Mouse (Mus musculus) testis, adult 2 months (tissue): ENCODE measurements around the gene Vasp. TPM values are rescaled to one million over a fixed set of nuclear protein-coding genes. Genes with fewer than 3 reads are reported as not detected.

ENCODE experiments used
- H3K27ac ChIP-seq: fragments of 200-500 bp; 2 replicates; pipeline ENCODE4 v1.5.1; 2012; ENCODE audit warnings: low read depth, low read length; ENCODE audit not compliant: control insufficient read depth, insufficient read depth
- H3K27me3 ChIP-seq: fragments of 200-500 bp; 2 replicates; pipeline ENCODE4 v1.6.1; 2012; ENCODE audit warnings: mild to moderate bottlenecking, low read length, moderate library complexity; ENCODE audit not compliant: control insufficient read depth, insufficient read depth
- H3K36me3 ChIP-seq: fragments of 200-500 bp; 2 replicates; pipeline ENCODE4 v1.6.1; 2012; ENCODE audit warnings: mild to moderate bottlenecking, low read length; ENCODE audit not compliant: control insufficient read depth, insufficient read depth
- H3K4me1 ChIP-seq: fragments of 200-500 bp; 2 replicates; pipeline ENCODE4 v1.6.1; 2012; ENCODE audit warnings: low read length; ENCODE audit not compliant: control insufficient read depth, insufficient read depth
- H3K4me3 ChIP-seq: fragments of 200-500 bp; 2 replicates; pipeline ENCODE4 v1.5.1; 2012; ENCODE audit warnings: low read depth, mild to moderate bottlenecking, low read length, moderate library complexity, mixed read lengths; ENCODE audit not compliant: control insufficient read depth
- CTCF ChIP-seq: fragments of 200-500 bp; IDR thresholded peaks from 2 replicates; pipeline ENCODE4 v1.5.1; 2012; ENCODE audit warnings: low read depth, mild to moderate bottlenecking, inconsistent platforms, low read length, moderate library complexity; ENCODE audit not compliant: control insufficient read depth, insufficient read depth, insufficient replicate concordance
- POLR2A ChIP-seq: fragments of 200-500 bp; IDR thresholded peaks from 2 replicates; pipeline ENCODE4 v1.6.1; 2012; ENCODE audit warnings: low read depth, mild to moderate bottlenecking, inconsistent platforms, low read length, moderate library complexity; ENCODE audit not compliant: control insufficient read depth
- polyA plus RNA-seq: library from polyadenylated mRNA; depleted of rRNA; stranded (reverse); fragments of >200 nt; gene quantifications from 2 replicates; pipeline ENCODE4 v1.2.3, GENCODE M21; 2012

Vasp gene
- polyA plus RNA-seq, 1 experiment, result 42.4 TPM

GRCm38 (mm10) chr7:19276253-19276652, 4.6 kb upstream of the Vasp start:
- TF ChIP-seq CTCF, result no peak
- TF ChIP-seq POLR2A, result no peak
- no peaks in the 10 kb centered on the region for H3K36me3 ChIP-seq
- peaks cover 20% of the 10 kb centered on the region for H3K4me1 ChIP-seq
- H3K4me3 ChIP-seq, result no peak overlapping the region
- no peak overlapping the region for H3K27ac ChIP-seq
- H3K27me3 ChIP-seq, result no peaks in the 10 kb centered on the region

GRCm38 (mm10) chr7:19272173-19272764, 652 bp upstream of the Vasp start:
- Histone ChIP-seq H3K4me3 (peak overlapping the region; percentile 92), H3K4me1 (peaks cover 26% of the 10 kb centered on the region), H3K27ac (peak overlapping the region; percentile 33), H3K27me3 (no peaks in the 10 kb centered on the region), H3K36me3 (no peaks in the 10 kb centered on the region)
- no peak for TF ChIP-seq POLR2A
- no peak for TF ChIP-seq CTCF

DNA sequence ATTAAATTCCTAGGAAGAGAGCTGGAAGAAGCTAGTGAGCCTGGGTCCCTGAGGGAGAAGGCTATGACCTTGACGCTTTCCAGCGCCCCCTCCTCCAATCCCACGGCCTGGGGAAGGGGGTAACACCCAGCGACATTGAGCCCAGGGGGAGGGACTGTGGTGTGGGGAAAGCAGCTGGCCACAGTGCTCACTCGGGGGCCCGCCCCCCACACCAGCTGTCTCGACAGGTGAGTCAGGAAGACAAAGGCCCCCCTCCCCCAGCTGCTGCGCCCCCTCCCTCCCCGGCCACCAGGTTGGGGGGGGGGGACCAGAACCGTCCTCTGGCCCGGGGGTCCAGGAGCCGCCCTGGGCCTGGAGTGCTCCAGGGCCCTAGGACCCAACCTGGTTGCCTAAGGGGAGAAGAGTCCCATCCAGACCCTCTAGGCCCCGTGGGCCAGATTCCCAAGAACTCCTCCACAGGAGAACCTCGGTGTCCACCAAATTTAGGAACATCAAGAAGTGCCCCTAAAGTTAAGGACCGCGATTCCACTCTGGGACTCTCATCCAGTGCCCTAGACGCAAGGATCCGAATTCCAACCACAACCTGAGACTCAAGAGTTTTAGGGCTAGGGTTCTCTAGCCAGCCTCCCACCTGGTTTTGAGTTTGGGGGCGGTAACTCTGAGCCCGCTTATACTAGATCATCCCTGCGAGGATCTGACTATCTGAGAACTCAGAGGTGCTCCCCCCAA, 944 bp downstream of the Vasp start:
- no peak for TF ChIP-seq POLR2A
- TF ChIP-seq CTCF, result no peak
- peak overlapping the region; percentile 92 for H3K4me3 ChIP-seq
- no peaks in the 10 kb centered on the region for H3K27me3 ChIP-seq
- no peaks in the 10 kb centered on the region for H3K36me3 ChIP-seq
- peaks cover 26% of the 10 kb centered on the region for H3K4me1 ChIP-seq
- H3K27ac ChIP-seq, result peak overlapping the region; percentile 12; the same call in 1 of the 2 replicates

GRCm38 (mm10) chr7:19269721-19270441, 1.7 kb downstream of the Vasp start:
- Histone ChIP-seq H3K4me3 (peak overlapping the region; percentile 2; the same call in 1 of the 2 replicates), H3K27me3 (no peaks in the 10 kb centered on the region), H3K27ac (peak overlapping the region; percentile 0; the same call in 1 of the 2 replicates), H3K36me3 (no peaks in the 10 kb centered on the region), H3K4me1 (peaks cover 26% of the 10 kb centered on the region)
- TF ChIP-seq CTCF, result no peak
- TF ChIP-seq POLR2A, result no peak

GRCm38 (mm10) chr7:19268993-19269681, 2.5 kb downstream of the Vasp start:
- no peaks in the 10 kb centered on the region for H3K27me3 ChIP-seq
- H3K4me1 ChIP-seq, result peaks cover 26% of the 10 kb centered on the region
- TF ChIP-seq POLR2A, result no peak
- TF ChIP-seq CTCF, result no peak
- H3K36me3 ChIP-seq, result no peaks in the 10 kb centered on the region
- peak overlapping the region; percentile 0; the same call in 1 of the 2 replicates for H3K27ac ChIP-seq
- 0 out of 2 replicates have a peak overlapping the region, but pooled peaks have one; percentile 1 for H3K4me3 ChIP-seq

DNA sequence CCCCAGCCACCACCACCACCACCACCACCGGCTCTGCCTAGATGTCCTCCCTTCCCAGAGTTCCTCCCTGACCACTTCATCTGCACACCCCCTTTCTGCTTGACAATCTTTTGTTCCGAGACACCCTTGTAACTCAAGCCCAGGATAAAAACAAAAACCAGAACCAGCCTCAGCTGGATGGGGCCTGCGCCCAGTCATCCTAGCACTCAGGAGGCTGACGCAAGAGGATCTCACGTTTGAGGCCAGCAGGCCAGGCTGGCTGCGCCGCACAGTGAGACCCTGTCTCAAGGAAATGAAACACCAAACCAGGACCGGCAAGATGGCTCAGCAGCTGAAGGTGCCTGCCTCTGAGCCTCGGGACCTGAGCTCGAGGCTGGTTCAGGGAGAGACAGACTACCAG, 4.6 kb downstream of the Vasp start:
- no peak for TF ChIP-seq CTCF
- TF ChIP-seq POLR2A, result no peak
- no peak overlapping the region for H3K4me3 ChIP-seq
- no peak overlapping the region for H3K27ac ChIP-seq
- no peaks in the 10 kb centered on the region for H3K36me3 ChIP-seq
- peaks cover 20% of the 10 kb centered on the region for H3K4me1 ChIP-seq
- H3K27me3 ChIP-seq, result no peaks in the 10 kb centered on the region
